Mouse (Mus musculus) gastrocnemius, postnatal 36 days (tissue): ENCODE results near the gene Gm7995. TPM values are rescaled to one million over a fixed set of nuclear protein-coding genes. Genes with fewer than 3 reads are reported as not detected.
"Not testable (repeated sequence)": the region's sequence is repeated elsewhere in the genome, so short reads cannot be mapped to it uniquely, and the experiment has no call there.

Experiments
- DNase-seq, 2 experiments: peaks; one replicate each; pipeline ENCODE4 v3.0.0; 2022
- intact Hi-C: fragments of 180-260 bp; cut with DNase I; formaldehyde crosslinking; loops from one replicate; pipeline ENCODE4 v1.15.1; 2025
- long read RNA-seq, 2 experiments: library from polyadenylated mRNA; stranded (forward); transcript quantifications; one replicate each; pipeline ENCODE4 v2.0.0; 2021
- microRNA-seq, 2 experiments: library from miRNA; unstranded; fragments of <30 nt; microRNA quantifications; one replicate each; pipeline ENCODE4 v1.2.0; 2021
- total RNA-seq, 2 experiments: library from RNA; stranded (reverse); gene quantifications; 2 replicates each; pipeline ENCODE4 v1.2.3; 2021

Gm7995 gene
- total RNA-seq, result not detected
- long read RNA-seq, experiment 1, result 0 reads
- long read RNA-seq, experiment 2, result 0 reads

- DNase-seq, intact Hi-C loops: not testable (repeated sequence)
Observed at GRCm38 (mm10) chr14:42309910-42310309, at the start of gene Gm7995. Gene Gm7995 (plus strand): TSS chr14:42310210.

- DNase-seq, intact Hi-C loops: not testable (repeated sequence)
Observed at GRCm38 (mm10) chr14:42297258-42297657, 12.8 kb upstream of the Gm7995 start, which contains the start of gene Gm9611. Gene Gm9611 (minus strand): TSS chr14:42297358.

Small RNA genes lying within 50 kb of the gene (microRNA-seq; reads per million reads assigned to microRNA genes)
- gene Gm25208 (0 reads per million in 2 experiments), gene Gm25892 (0 reads per million in 2 experiments)

Other genes starting within 250 kb of the Gm7995 start
- not detected for gene Gm7951, start 192.8 kb upstream of the Gm7995 start, total RNA-seq
- gene Gm17027, start 147.6 kb upstream of the Gm7995 start, total RNA-seq, result not detected
- gene Gm3573, start 119.4 kb upstream of the Gm7995 start, total RNA-seq, result not detected
- not detected for gene Gm17026, start 50.2 kb upstream of the Gm7995 start, total RNA-seq
- gene Gm9611, start 12.9 kb upstream of the Gm7995 start, total RNA-seq, result not detected
- not detected for gene Gm8005, start 129.5 kb downstream of the Gm7995 start, total RNA-seq
- not detected for gene Gm8011, start 153.7 kb downstream of the Gm7995 start, total RNA-seq
- gene Gm8020, start 192.1 kb downstream of the Gm7995 start, total RNA-seq, result not detected
- not detected for gene Gm8024, start 214.1 kb downstream of the Gm7995 start, total RNA-seq